Mouse (Mus musculus) lung, postnatal 25 days (tissue): Measurements from ENCODE around the gene Mycbpap.

Experiments
- DNase-seq: peaks from one replicate; pipeline ENCODE4 v3.0.0; 2022; ENCODE audit warnings: low spot score

Gene Mycbpap

GRCm38 (mm10) chr11:94533171-94533570 is 11.6 kb upstream of the Mycbpap start:
- DNase-seq, result no peak

GRCm38 (mm10) chr11:94528879-94529278 is 7.3 kb upstream of the Mycbpap start:
- DNase-seq, result no peak

GRCm38 (mm10) chr11:94526171-94526879 is 4.8 kb upstream of the Mycbpap start:
- no peak for DNase-seq

GRCm38 (mm10) chr11:94513452-94513851 is 8.1 kb downstream of the Mycbpap start:
- no peak for DNase-seq

- no peak for DNase-seq
Observed at GRCm38 (mm10) chr11:94508976-94509375, 12.6 kb downstream of the Mycbpap start.

GRCm38 (mm10) chr11:94501482-94501881 is 20.1 kb downstream of the Mycbpap start:
- no peak for DNase-seq

GRCm38 (mm10) chr11:94500362-94500761 is 21.2 kb downstream of the Mycbpap start:
- DNase-seq, result no peak

GRCm38 (mm10) chr11:94499661-94500152 is 21.8 kb downstream of the Mycbpap start, which contains the start of gene Epn3:
Gene Epn3, minus strand, starts transcription at chr11:94499974.
- DNase-seq, result peak; percentile 76

- no peak for DNase-seq
Observed at GRCm38 (mm10) chr11:94499035-94499434, 22.5 kb downstream of the Mycbpap start.

GRCm38 (mm10) chr11:94498093-94498996 is 23.2 kb downstream of the Mycbpap start:
- peak; percentile 80 for DNase-seq

GRCm38 (mm10) chr11:94495415-94495814 is 26.1 kb downstream of the Mycbpap start:
- DNase-seq, result peak; percentile 88

GRCm38 (mm10) chr11:94491749-94492099 is 29.8 kb downstream of the Mycbpap start:
- no peak for DNase-seq

GRCm38 (mm10) chr11:94491035-94491748 is 30.4 kb downstream of the Mycbpap start:
- DNase-seq, result no peak

- DNase-seq, result no peak
Observed at GRCm38 (mm10) chr11:94489745-94490144, 31.8 kb downstream of the Mycbpap start.

GRCm38 (mm10) chr11:94488767-94489533 is 32.6 kb downstream of the Mycbpap start:
- DNase-seq, result peak; percentile 47

GRCm38 (mm10) chr11:94486001-94486400 is 35.5 kb downstream of the Mycbpap start, which contains the start of gene Spata20:
Gene Spata20, minus strand, starts transcription at chr11:94486179.
- peak; percentile 78 for DNase-seq

GRCm38 (mm10) chr11:94485223-94485622 is 36.3 kb downstream of the Mycbpap start:
- DNase-seq, result no peak

- DNase-seq, result no peak
Observed at GRCm38 (mm10) chr11:94484636-94485035, 36.9 kb downstream of the Mycbpap start.

- DNase-seq, result no peak
Observed at GRCm38 (mm10) chr11:94483921-94484320, 37.6 kb downstream of the Mycbpap start.

- DNase-seq, result no peak
Observed at GRCm38 (mm10) chr11:94483436-94483835, 38.1 kb downstream of the Mycbpap start.

GRCm38 (mm10) chr11:94482738-94483137 is 38.8 kb downstream of the Mycbpap start:
- DNase-seq, result no peak
